Mouse (Mus musculus) lung, embryonic 14.5 days (tissue): ENCODE data around the gene Sptbn1. TPM values are rescaled to one million over a fixed set of nuclear protein-coding genes. Genes with fewer than 3 reads are reported as not detected.

Experiments
- ATAC-seq: fragments of 200-750 bp; cut with Nextera tagmentation; 2 replicates; pipeline ENCODE4 v1.8.0; 2017; ENCODE audit warnings: mild to moderate bottlenecking, moderate TSS enrichment, moderate library complexity; ENCODE audit not compliant: insufficient read depth
- DNase-seq: peaks from one replicate; pipeline ENCODE4 v3.0.0-alpha.2; 2015
- H3K27ac ChIP-seq: fragments of 300-500 bp; sonication (generic); 2 replicates; pipeline ENCODE4 v1.5.1; 2014; ENCODE audit warnings: low read depth, mild to moderate bottlenecking, moderate library complexity
- H3K27me3 ChIP-seq: fragments of 300-500 bp; sonication (generic); 2 replicates; pipeline ENCODE4 v1.6.1; 2014; ENCODE audit warnings: low read length, control low read depth; ENCODE audit not compliant: insufficient read depth
- H3K36me3 ChIP-seq: fragments of 300-500 bp; sonication (generic); 2 replicates; pipeline ENCODE4 v1.6.1; 2014; ENCODE audit warnings: control low read depth; ENCODE audit not compliant: insufficient read depth
- H3K4me1 ChIP-seq: fragments of 300-500 bp; sonication (generic); 2 replicates; pipeline ENCODE4 v1.6.1; 2014; ENCODE audit warnings: antibody characterized with exemption, control low read depth; ENCODE audit not compliant: insufficient read depth
- H3K4me2 ChIP-seq: fragments of 300-500 bp; sonication (generic); 2 replicates; pipeline ENCODE4 v1.6.1; 2014; ENCODE audit warnings: mild to moderate bottlenecking
- H3K4me3 ChIP-seq: fragments of 300-500 bp; sonication (generic); 2 replicates; pipeline ENCODE4 v1.5.1; 2014; ENCODE audit warnings: low read depth, low read length
- H3K9ac ChIP-seq: fragments of 300-500 bp; sonication (generic); 2 replicates; pipeline ENCODE4 v1.6.1; 2014
- H3K9me3 ChIP-seq: fragments of 300-500 bp; sonication (generic); 2 replicates; pipeline ENCODE4 v1.6.1; 2016; ENCODE audit warnings: low read depth, low read length, control low read depth
- CTCF ChIP-seq: IDR thresholded peaks from 2 replicates; pipeline ENCODE4 v1.5.1; 2016; ENCODE audit warnings: antibody characterized with exemption, low read depth
- WGBS: fragments of 180-500 bp; shearing (Covaris S2); extraction: QIAGEN DNeasy Blood & Tissue Kit; methylation state at CpG from one replicate; pipeline ENCODE4 v1.1.7; 2014; 5-methylcytosine and 5-hydroxymethylcytosine counted together
- polyA plus RNA-seq: library from polyadenylated mRNA; unstranded; fragments of >200 nt; fragmentation: Nextera tagmentation; extraction: Ambion mirVana; gene quantifications from 2 replicates; pipeline ENCODE4 v1.2.1, GENCODE M21; 2014

Sptbn1 gene
- polyA plus RNA-seq, 1 experiment from 2014 or later, result 168 TPM

- Histone ChIP-seq H3K4me2 (no peak overlapping the region), H3K9me3 (no peaks in the 10 kb centered on the region), H3K27me3 (no peaks in the 10 kb centered on the region), H3K4me1 (no peaks in the 10 kb centered on the region), H3K36me3 (peaks cover 96% of the 10 kb centered on the region), H3K9ac (no peak overlapping the region), H3K4me3 (no peak overlapping the region), H3K27ac (no peak overlapping the region)
- no peak for ATAC-seq
- no peak for DNase-seq
- TF ChIP-seq CTCF, result no peak
- WGBS, result 82% methylated on average over 1 of the region's 1 CpGs
Measured at GRCm38 (mm10) chr11:30101796-30102195, 166.2 kb downstream of the Sptbn1 start.

- Histone ChIP-seq H3K9me3 (no peaks in the 10 kb centered on the region), H3K36me3 (peaks cover 90% of the 10 kb centered on the region), H3K27me3 (no peaks in the 10 kb centered on the region), H3K4me3 (no peak overlapping the region), H3K27ac (no peak overlapping the region), H3K9ac (no peak overlapping the region), H3K4me2 (no peak overlapping the region), H3K4me1 (no peaks in the 10 kb centered on the region)
- DNase-seq (no peak), ATAC-seq (no peak)
- TF ChIP-seq CTCF, result no peak
- WGBS, result 88% methylated on average over 2 of the region's 2 CpGs
Measured at GRCm38 (mm10) chr11:30101162-30101561, 166.8 kb downstream of the Sptbn1 start.

- ATAC-seq, result no peak
- H3K9ac ChIP-seq, result no peak overlapping the region
- peaks cover 78% of the 10 kb centered on the region for H3K36me3 ChIP-seq
- H3K4me1 ChIP-seq, result no peaks in the 10 kb centered on the region
- no peaks in the 10 kb centered on the region for H3K9me3 ChIP-seq
- no peaks in the 10 kb centered on the region for H3K27me3 ChIP-seq
- no peak overlapping the region for H3K4me3 ChIP-seq
- H3K27ac ChIP-seq, result no peak overlapping the region
- no peak for TF ChIP-seq CTCF
- H3K4me2 ChIP-seq, result no peak overlapping the region
- no peak for DNase-seq
- 86% methylated on average over 6 of the region's 6 CpGs for WGBS
Measured at GRCm38 (mm10) chr11:30099916-30100315, 168.1 kb downstream of the Sptbn1 start.

- Histone ChIP-seq H3K36me3 (peaks cover 32% of the 10 kb centered on the region), H3K4me2 (no peak overlapping the region), H3K4me3 (no peak overlapping the region), H3K9ac (no peak overlapping the region), H3K27me3 (no peaks in the 10 kb centered on the region), H3K9me3 (no peaks in the 10 kb centered on the region), H3K4me1 (no peaks in the 10 kb centered on the region), H3K27ac (no peak overlapping the region)
- WGBS, result 46% methylated on average over 6 of the region's 6 CpGs
- ATAC-seq, result peak; percentile 32; the same call in 1 of the 2 replicates
- no peak for TF ChIP-seq CTCF
- peak; percentile 41 for DNase-seq
Measured at GRCm38 (mm10) chr11:30095212-30095773, 172.7 kb downstream of the Sptbn1 start.

- Histone ChIP-seq H3K9me3 (no peaks in the 10 kb centered on the region), H3K9ac (no peak overlapping the region), H3K4me1 (no peaks in the 10 kb centered on the region), H3K27me3 (no peaks in the 10 kb centered on the region), H3K4me3 (no peak overlapping the region), H3K4me2 (no peak overlapping the region), H3K27ac (no peak overlapping the region), H3K36me3 (peaks cover 2% of the 10 kb centered on the region)
- peak; percentile 64 for DNase-seq
- no peak for ATAC-seq
- peak; percentile 43 for TF ChIP-seq CTCF
- 40% methylated on average over 4 of the region's 4 CpGs for WGBS
Measured at GRCm38 (mm10) chr11:30091892-30092291, 176.1 kb downstream of the Sptbn1 start.

- peak; percentile 3 for DNase-seq
- H3K4me3 ChIP-seq, result no peak overlapping the region
- no peak for TF ChIP-seq CTCF
- H3K27ac ChIP-seq, result no peak overlapping the region
- H3K4me2 ChIP-seq, result no peak overlapping the region
- H3K9ac ChIP-seq, result no peak overlapping the region
- ATAC-seq, result peak; percentile 62
- no peaks in the 10 kb centered on the region for H3K4me1 ChIP-seq
- no peaks in the 10 kb centered on the region for H3K27me3 ChIP-seq
- H3K36me3 ChIP-seq, result no peaks in the 10 kb centered on the region
- H3K9me3 ChIP-seq, result no peaks in the 10 kb centered on the region
Measured at GRCm38 (mm10) chr11:30085114-30085513, 182.9 kb downstream of the Sptbn1 start.

- Histone ChIP-seq H3K4me1 (no peaks in the 10 kb centered on the region), H3K4me2 (no peak overlapping the region), H3K9me3 (no peaks in the 10 kb centered on the region), H3K9ac (no peak overlapping the region), H3K27ac (no peak overlapping the region), H3K4me3 (no peak overlapping the region), H3K36me3 (no peaks in the 10 kb centered on the region), H3K27me3 (no peaks in the 10 kb centered on the region)
- ATAC-seq (no peak), DNase-seq (peak; percentile 49)
- TF ChIP-seq CTCF, result peak; percentile 54
- 46% methylated on average over 8 of the region's 8 CpGs for WGBS
Measured at GRCm38 (mm10) chr11:30057299-30057698, 210.7 kb downstream of the Sptbn1 start.

Other genes with a start within 250 kb of the Sptbn1 start
- gene Eml6, start 242.1 kb downstream of the Sptbn1 start, polyA plus RNA-seq, result 0.25 and 0.53 TPM in 2 replicates
- 0.22 TPM in 1 of 2 replicates, not detected in the other for gene 4930505A04Rik, start 203.7 kb upstream of the Sptbn1 start, polyA plus RNA-seq